In genomic region chr7:35415226-35415625, GRCm38 (mm10) we compare ENCODE assay signal across 16 mouse cellular contexts. TPM values are rescaled to one million over a fixed set of nuclear protein-coding genes. Genes with fewer than 3 reads are reported as not detected.
A peak's percentile ranks its signal among the peaks of the same experiment; 100 is the strongest.
DNase-seq lines count a peak whose midpoint lies in the region; ATAC-seq and TF ChIP-seq lines count a peak whose summit lies in the region.
"Had no signal": no experiment of that assay in that cellular context is flagged by ENCODE, and none has a peak within 500 bp of the region (broad histone marks: within the 10 kb centered on the region; RNA-seq: fewer than 3 reads in every experiment).

No protein-coding gene starts in this region.

- TF ChIP-seq CTCF in lung, embryonic 14.5 days (IDR thresholded peaks at IDR 0.05; ENCODE audit: low read depth), result no peak
- no peak for TF ChIP-seq CTCF in bone marrow, adult 2 months (IDR thresholded peaks at IDR 0.05; ENCODE audit: control insufficient read depth, insufficient read depth, low read length)

- WGBS in lung, embryonic 14.5 days, result 50% methylated on average over 5 of the region's 5 CpGs
- WGBS in bone marrow, adult 2 months, result 83% methylated on average over 5 of the region's 5 CpGs
- 50% methylated on average over 5 of the region's 5 CpGs for WGBS in limb, embryonic 11.5 days

- H3K36me3 ChIP-seq in lung, embryonic 14.5 days (ENCODE audit: insufficient read depth), result peaks cover 57% of the 10 kb centered on the region
- peaks cover 3% of the 10 kb centered on the region for H3K36me3 ChIP-seq in limb, embryonic 11.5 days (ENCODE audit: control insufficient read depth, insufficient read depth, low read length)

- 0 out of 2 replicates have a peak overlapping the region, but pooled peaks have one; percentile 8 for H3K27ac ChIP-seq in lung, embryonic 14.5 days (ENCODE audit: low read depth)
- peak overlapping the region; percentile 63; the same call in 1 of the 2 replicates for H3K27ac ChIP-seq in bone marrow, adult 2 months (ENCODE audit: control insufficient read depth, insufficient read depth, low read depth, low read length, poor library complexity)
- 0 out of 2 replicates have a peak overlapping the region, but pooled peaks have one; percentile 10 for H3K27ac ChIP-seq in limb, embryonic 11.5 days (replicated peaks; ENCODE audit: low read depth, low read length)
- H3K27ac ChIP-seq: embryonic facial prominence, embryonic 12.5 days; forebrain, embryonic 13.5 days; liver, embryonic 13.5 days had no signal

- H3K27me3 ChIP-seq in lung, embryonic 14.5 days (ENCODE audit: insufficient read depth, low read length), result no peaks in the 10 kb centered on the region
- no peaks in the 10 kb centered on the region for H3K27me3 ChIP-seq in limb, embryonic 11.5 days (ENCODE audit: control insufficient read depth, insufficient read depth, low read length)
- H3K27me3 ChIP-seq: embryonic facial prominence, embryonic 12.5 days; forebrain, embryonic 13.5 days; liver, embryonic 13.5 days; megakaryocyte, embryonic 14.5 days had no signal

- H3K9me3 ChIP-seq in lung, embryonic 14.5 days (ENCODE audit: low read depth, low read length), result no peaks in the 10 kb centered on the region
- H3K9me3 ChIP-seq in limb, embryonic 11.5 days (ENCODE audit: control insufficient read depth, low read length), result no peaks in the 10 kb centered on the region
- H3K9me3 ChIP-seq: embryonic facial prominence, embryonic 12.5 days; forebrain, embryonic 13.5 days; liver, embryonic 13.5 days; megakaryocyte, embryonic 14.5 days had no signal

- ATAC-seq in lung, embryonic 14.5 days (ENCODE audit: insufficient read depth), result no peak
- ATAC-seq in limb, embryonic 11.5 days (ENCODE audit: insufficient number of reproducible peaks, low FRiP score, low TSS enrichment, low read depth), result peak; percentile 39; the same call in 1 of the 2 replicates
- ATAC-seq in megakaryocyte, adult 5-6 weeks (ENCODE audit: poor library complexity, severe bottlenecking), result no peak
- ATAC-seq: forebrain, embryonic 13.5 days; inflammation-experienced regulatory T-cells, adult 6 months had no signal

- H3K4me3 ChIP-seq in lung, embryonic 14.5 days (ENCODE audit: low read depth, low read length), result no peak overlapping the region
- H3K4me3 ChIP-seq in bone marrow, adult 2 months (replicated peaks; ENCODE audit: control insufficient read depth, low read depth, low read length), result no peak overlapping the region
- H3K4me3 ChIP-seq in limb, embryonic 11.5 days (ENCODE audit: low read depth, low read length), result no peak overlapping the region
- H3K4me3 ChIP-seq: embryonic facial prominence, embryonic 12.5 days; forebrain, embryonic 13.5 days; liver, embryonic 13.5 days; megakaryocyte, embryonic 14.5 days; myocyte had no signal

- H3K9ac ChIP-seq in lung, embryonic 14.5 days, result no peak overlapping the region
- no peak overlapping the region for H3K9ac ChIP-seq in limb, embryonic 11.5 days (ENCODE audit: low read length)
- H3K9ac ChIP-seq: embryonic facial prominence, embryonic 12.5 days; forebrain, embryonic 13.5 days; liver, embryonic 13.5 days had no signal

- H3K4me1 ChIP-seq in lung, embryonic 14.5 days (ENCODE audit: insufficient read depth), result no peaks in the 10 kb centered on the region
- H3K4me1 ChIP-seq in bone marrow, adult 2 months (ENCODE audit: control insufficient read depth, insufficient read depth, low read length), result peaks cover 2% of the 10 kb centered on the region; the same call in 1 of the 2 replicates
- no peaks in the 10 kb centered on the region for H3K4me1 ChIP-seq in limb, embryonic 11.5 days (ENCODE audit: control insufficient read depth, insufficient read depth, low read length)
- H3K4me1 ChIP-seq: forebrain, embryonic 13.5 days; liver, embryonic 13.5 days; megakaryocyte, embryonic 14.5 days had no signal

- intact Hi-C loops in left cerebral cortex, postnatal 10 days (cut with DNase I), result loop anchor here (5.0 to 10.0 kb wide), 2 partner anchors 113 to 210 kb away; no protein-coding TSS in a partner anchor

- no peak overlapping the region for H3K4me2 ChIP-seq in lung, embryonic 14.5 days
- H3K4me2 ChIP-seq in limb, embryonic 11.5 days (ENCODE audit: low read depth, severe bottlenecking), result no peak overlapping the region
- H3K4me2 ChIP-seq: embryonic facial prominence, embryonic 12.5 days; forebrain, embryonic 13.5 days; liver, embryonic 13.5 days had no signal

- TF ChIP-seq POLR2A in bone marrow, adult 2 months (IDR thresholded peaks at IDR 0.05; ENCODE audit: borderline replicate concordance, control insufficient read depth, low read depth, low read length), result no peak

- DNase-seq in lung, embryonic 14.5 days, result peak; percentile 38
- DNase-seq in lung, postnatal 10 days, result no peak
- DNase-seq in limb, embryonic 11.5 days (ENCODE audit: low spot score), result peak; percentile 26
- DNase-seq in thymus, postnatal 25 days, result peak; percentile 59
- DNase-seq in left cerebral cortex, postnatal 10 days (ENCODE audit: extremely low spot score in 1 of 2, low spot score in 2 of 2), result no peak
- DNase-seq: cerebellum, adult 9-10 months; gastrocnemius, postnatal 36 days; liver, embryonic 13.5 days had no signal

RNA-seq across cellular contexts. Expression of gene Cep89, which starts 18.4 kb away (rescaled TPM):
- 47.9 and 49.4 TPM in 2 replicates for polyA plus RNA-seq in lung, embryonic 14.5 days (2014; fragmentation: Nextera tagmentation; extraction: Ambion mirVana)
- polyA plus RNA-seq in bone marrow, adult 2 months (2011; ENCODE audit: insufficient read depth, insufficient read length, low replicate concordance, missing spikeins), result 39.2 and 54.7 TPM in 2 replicates
- 43.8 and 54.3 TPM in 2 replicates for polyA plus RNA-seq in limb, embryonic 11.5 days (2014; fragmentation: Nextera tagmentation; extraction: Ambion mirVana)
- total RNA-seq in megakaryocyte, adult 5-6 weeks (2015), result 9.6 and 16.9 TPM in 2 replicates
- total RNA-seq in megakaryocyte, adult 5-6 weeks (2017), result 5.7 TPM in 2 replicates
- total RNA-seq in left cerebral cortex, postnatal 10 days (2021), result 10 to 100 TPM; 21.5 to 24.7 TPM

RNA-seq across cellular contexts. Expression of gene Faap24, which starts 18.6 kb away (rescaled TPM):
- 17.7 and 20.2 TPM in 2 replicates for polyA plus RNA-seq in lung, embryonic 14.5 days (2014; fragmentation: Nextera tagmentation; extraction: Ambion mirVana)
- 7.3 and 8.2 TPM in 2 replicates for polyA plus RNA-seq in bone marrow, adult 2 months (2011; ENCODE audit: insufficient read depth, insufficient read length, low replicate concordance, missing spikeins)
- polyA plus RNA-seq in limb, embryonic 11.5 days (2014; fragmentation: Nextera tagmentation; extraction: Ambion mirVana), result 19.5 and 19.6 TPM in 2 replicates
- total RNA-seq in megakaryocyte, adult 5-6 weeks (2015), result 10.8 and 12.2 TPM in 2 replicates
- total RNA-seq in megakaryocyte, adult 5-6 weeks (2017), result 5.5 and 11.1 TPM in 2 replicates
- 10 to 100 TPM in 1 of 2 experiments, 1 to 10 TPM in 1; 8.7 to 10.6 TPM for total RNA-seq in left cerebral cortex, postnatal 10 days (2021)

RNA-seq across cellular contexts. Expression of gene Slc7a9, which starts 33.4 kb away (rescaled TPM):
- 0.49 and 0.67 TPM in 2 replicates for polyA plus RNA-seq in lung, embryonic 14.5 days (2014; fragmentation: Nextera tagmentation; extraction: Ambion mirVana)
- not detected in 2 replicates for polyA plus RNA-seq in bone marrow, adult 2 months (2011; ENCODE audit: insufficient read depth, insufficient read length, low replicate concordance, missing spikeins)
- polyA plus RNA-seq in limb, embryonic 11.5 days (2014; fragmentation: Nextera tagmentation; extraction: Ambion mirVana), result 0.08 TPM in 1 of 2 replicates, not detected in the other
- total RNA-seq in megakaryocyte, adult 5-6 weeks (2015), result not detected in 2 replicates
- total RNA-seq in megakaryocyte, adult 5-6 weeks (2017), result not detected in 2 replicates
- not detected for total RNA-seq in left cerebral cortex, postnatal 10 days (2021)
- total RNA-seq: gastrocnemius, postnatal 36 days; layer of hippocampus, postnatal 14 days had no signal
- polyA plus RNA-seq: inflammation-experienced regulatory T-cells, adult 6 months; myocyte had no signal

Comparison
In these comparisons a context has a peak if more than half of its experiments do, and no peak if none do; other contexts are left out.
1. DNase-seq: peak in lung, embryonic 14.5 days (single experiment), limb, embryonic 11.5 days (single experiment) and thymus, postnatal 25 days (single experiment); none in lung, postnatal 10 days (single experiment) and left cerebral cortex, postnatal 10 days (0 of 2).
2. H3K27ac ChIP-seq: peak in every context shown above with its lines; median percentile 63 in bone marrow, adult 2 months; 10 in limb, embryonic 11.5 days; 8 in lung, embryonic 14.5 days.